Mouse (Mus musculus) liver, postnatal 0 days (tissue): ENCODE data around the gene Tada1. TPM values are rescaled to one million over a fixed set of nuclear protein-coding genes. Genes with fewer than 3 reads are reported as not detected.

Experiments used
- ATAC-seq: fragments of 200-750 bp; cut with Nextera tagmentation; 2 replicates; pipeline ENCODE4 v1.8.0; 2017; ENCODE audit warnings: mild to moderate bottlenecking, moderate library complexity
- DNase-seq: peaks from one replicate; pipeline ENCODE4 v3.0.0-alpha.2; 2016
- H3K27ac ChIP-seq: fragments of 300-500 bp; sonication (generic); 2 replicates; pipeline ENCODE4 v1.5.1; 2014; ENCODE audit warnings: antibody characterized with exemption, moderate library complexity, mild to moderate bottlenecking, low read depth
- H3K27me3 ChIP-seq: fragments of 300-500 bp; sonication (generic); 2 replicates; pipeline ENCODE4 v1.6.1; 2014; ENCODE audit warnings: low read length, control low read depth, mixed read lengths; ENCODE audit not compliant: insufficient read depth
- H3K36me3 ChIP-seq: fragments of 300-500 bp; sonication (generic); replicated peaks from 2 replicates; pipeline ENCODE4 v1.6.1; 2014; ENCODE audit warnings: mild to moderate bottlenecking, control low read depth, low read length, moderate library complexity, mixed read lengths; ENCODE audit not compliant: insufficient read depth
- H3K4me1 ChIP-seq: fragments of 300-500 bp; sonication (generic); 2 replicates; pipeline ENCODE4 v1.6.1; 2014; ENCODE audit warnings: antibody characterized with exemption, mild to moderate bottlenecking, control low read depth; ENCODE audit not compliant: insufficient read depth
- H3K4me2 ChIP-seq: fragments of 300-500 bp; sonication (generic); 2 replicates; pipeline ENCODE4 v1.6.1; 2014; ENCODE audit warnings: low read depth, mild to moderate bottlenecking, low read length, moderate library complexity, mixed read lengths
- H3K4me3 ChIP-seq: fragments of 300-500 bp; sonication (generic); 2 replicates; pipeline ENCODE4 v1.5.1; 2014; ENCODE audit warnings: low read depth, low read length
- H3K9ac ChIP-seq: fragments of 300-500 bp; sonication (generic); replicated peaks from 2 replicates; pipeline ENCODE4 v1.6.1; 2014; ENCODE audit warnings: mild to moderate bottlenecking, moderate library complexity
- H3K9me3 ChIP-seq: fragments of 300-500 bp; sonication (generic); 2 replicates; pipeline ENCODE4 v1.6.1; 2016; ENCODE audit warnings: mild to moderate bottlenecking, control low read depth, low read length, mixed read lengths
- CTCF ChIP-seq: sonication (generic); IDR thresholded peaks from 2 replicates; pipeline ENCODE4 v1.5.1; 2016; ENCODE audit warnings: antibody characterized with exemption, low read depth
- EP300 ChIP-seq: IDR thresholded peaks from 2 replicates; pipeline ENCODE4 v1.6.1; 2016; ENCODE audit warnings: antibody characterized with exemption, low read depth, mild to moderate bottlenecking
- WGBS: fragments of 180-500 bp; shearing (Covaris S2); extraction: QIAGEN DNeasy Blood & Tissue Kit; methylation state at CpG from one replicate; pipeline ENCODE4 v1.1.7; 2014; ENCODE audit not compliant: insufficient replicate concordance; 5-methylcytosine and 5-hydroxymethylcytosine counted together
- polyA plus RNA-seq: library from polyadenylated mRNA; unstranded; fragments of >200 nt; fragmentation: Nextera tagmentation; extraction: Ambion mirVana; gene quantifications from 2 replicates; pipeline ENCODE4 v1.2.1, GENCODE M21; 2015

Gene Tada1
- polyA plus RNA-seq, 1 experiment from 2014 or later, result 13.5 TPM

DNA sequence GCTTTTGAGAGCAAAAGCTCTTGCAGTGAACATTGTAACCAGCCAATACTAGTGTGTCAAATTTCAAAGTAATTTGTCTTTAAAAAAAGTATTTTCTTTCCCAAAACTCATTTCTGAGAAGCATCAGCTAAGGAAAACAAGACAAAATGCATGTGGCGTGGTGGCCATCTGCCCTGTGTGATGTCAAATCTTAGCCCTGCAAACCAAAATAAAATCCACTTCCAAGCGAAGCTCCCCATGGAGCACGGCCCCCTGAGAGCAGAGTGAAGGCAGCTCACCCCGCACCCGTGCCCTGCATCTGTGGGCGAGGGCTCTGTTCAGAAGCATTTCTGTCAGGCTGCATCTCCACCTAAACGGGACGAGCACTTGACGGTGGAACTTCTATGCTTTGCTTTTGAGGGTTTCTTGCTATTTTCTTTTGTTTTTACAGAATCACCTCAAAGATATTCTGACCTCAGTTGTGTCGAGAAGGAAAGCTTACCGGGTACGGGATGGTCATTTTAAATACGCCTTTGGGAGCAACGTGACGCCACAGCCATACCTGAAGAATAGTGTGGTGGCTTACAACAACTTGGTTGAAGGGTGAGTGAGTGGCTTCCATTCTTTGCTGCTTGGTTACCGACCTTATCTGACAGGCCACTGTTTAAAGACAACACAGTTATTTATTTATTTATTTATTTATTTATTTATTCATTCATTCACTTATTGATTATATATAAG is 10.7 kb downstream of the Tada1 start:
- no peak for TF ChIP-seq CTCF
- TF ChIP-seq EP300, result no peak
- Histone ChIP-seq H3K4me3 (no peak overlapping the region), H3K27me3 (no peaks in the 10 kb centered on the region), H3K4me1 (no peaks in the 10 kb centered on the region), H3K36me3 (peaks cover 83% of the 10 kb centered on the region), H3K9ac (no peak overlapping the region), H3K4me2 (no peak overlapping the region), H3K9me3 (no peaks in the 10 kb centered on the region), H3K27ac (no peak overlapping the region)
- ATAC-seq (no peak), DNase-seq (no peak)
- WGBS, result 88% methylated on average over 16 of the region's 16 CpGs

DNA sequence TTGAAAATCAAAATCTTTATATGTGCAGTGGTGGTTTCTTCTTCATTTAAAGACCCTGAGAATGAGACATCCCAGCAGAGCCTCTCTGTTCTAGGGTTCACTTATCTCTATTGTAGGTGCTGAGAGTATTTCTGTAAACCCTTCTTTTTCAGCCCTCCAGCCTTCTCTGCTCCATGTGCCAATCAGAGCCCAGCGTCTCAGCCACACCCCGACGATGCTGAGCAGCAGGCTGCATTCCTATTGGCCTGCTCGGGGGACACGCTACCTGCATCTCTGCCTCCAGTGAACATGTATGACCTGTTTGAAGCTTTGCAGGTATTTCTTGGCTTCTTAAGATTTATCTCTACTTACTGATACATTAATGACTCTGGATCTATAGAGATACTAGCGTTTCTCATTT is 12.8 kb downstream of the Tada1 start:
- TF ChIP-seq EP300 (no peak), CTCF (no peak)

GRCm38 (mm10) chr1:166394770-166395169 is 15.9 kb downstream of the Tada1 start:
- WGBS, result 57% methylated on average over 4 of the region's 4 CpGs
- DNase-seq (no peak), ATAC-seq (no peak)
- no peaks in the 10 kb centered on the region for H3K9me3 ChIP-seq
- no peak overlapping the region for H3K4me3 ChIP-seq
- no peak overlapping the region for H3K9ac ChIP-seq
- H3K4me2 ChIP-seq, result no peak overlapping the region
- no peaks in the 10 kb centered on the region for H3K27me3 ChIP-seq
- no peak overlapping the region for H3K27ac ChIP-seq
- H3K4me1 ChIP-seq, result no peaks in the 10 kb centered on the region
- TF ChIP-seq EP300, result no peak
- TF ChIP-seq CTCF, result no peak
- peaks cover 47% of the 10 kb centered on the region for H3K36me3 ChIP-seq

More for the DNA sequence above, 12.8 kb downstream of the Tada1 start:
- Histone ChIP-seq H3K36me3 (peaks cover 66% of the 10 kb centered on the region), H3K4me3 (no peak overlapping the region), H3K9ac (no peak overlapping the region), H3K4me2 (no peak overlapping the region), H3K9me3 (no peaks in the 10 kb centered on the region), H3K27ac (no peak overlapping the region), H3K27me3 (no peaks in the 10 kb centered on the region), H3K4me1 (no peaks in the 10 kb centered on the region)
- ATAC-seq (no peak), DNase-seq (no peak)
- WGBS, result 90% methylated on average over 6 of the region's 6 CpGs

DNA sequence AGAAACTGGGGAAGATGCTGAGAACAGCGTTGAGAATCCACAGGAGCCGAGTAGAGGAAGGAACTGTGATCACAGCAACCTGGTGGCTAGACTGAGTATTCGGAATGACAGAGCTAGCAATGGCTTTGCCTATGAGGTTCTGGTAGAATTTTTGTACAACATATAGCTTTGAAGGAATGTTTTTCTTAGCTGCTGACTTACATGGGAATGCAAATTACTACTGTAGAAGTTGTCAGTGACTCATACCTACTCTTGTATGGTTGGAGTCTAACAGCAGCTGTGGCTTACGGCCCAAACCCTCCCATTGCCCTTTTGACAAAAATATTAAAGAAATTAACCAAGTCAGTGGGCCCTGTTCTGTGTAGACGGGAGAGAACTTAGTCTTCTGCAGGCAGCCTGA is 16.8 kb downstream of the Tada1 start:
- H3K27ac ChIP-seq, result no peak overlapping the region
- DNase-seq, result no peak
- H3K36me3 ChIP-seq, result peaks cover 43% of the 10 kb centered on the region
- ATAC-seq, result no peak
- no peaks in the 10 kb centered on the region for H3K9me3 ChIP-seq
- H3K4me1 ChIP-seq, result no peaks in the 10 kb centered on the region
- no peaks in the 10 kb centered on the region for H3K27me3 ChIP-seq
- no peak overlapping the region for H3K4me2 ChIP-seq
- no peak overlapping the region for H3K9ac ChIP-seq
- H3K4me3 ChIP-seq, result no peak overlapping the region
- 80% methylated on average over 5 of the region's 5 CpGs for WGBS
- TF ChIP-seq CTCF (no peak), EP300 (no peak)

DNA sequence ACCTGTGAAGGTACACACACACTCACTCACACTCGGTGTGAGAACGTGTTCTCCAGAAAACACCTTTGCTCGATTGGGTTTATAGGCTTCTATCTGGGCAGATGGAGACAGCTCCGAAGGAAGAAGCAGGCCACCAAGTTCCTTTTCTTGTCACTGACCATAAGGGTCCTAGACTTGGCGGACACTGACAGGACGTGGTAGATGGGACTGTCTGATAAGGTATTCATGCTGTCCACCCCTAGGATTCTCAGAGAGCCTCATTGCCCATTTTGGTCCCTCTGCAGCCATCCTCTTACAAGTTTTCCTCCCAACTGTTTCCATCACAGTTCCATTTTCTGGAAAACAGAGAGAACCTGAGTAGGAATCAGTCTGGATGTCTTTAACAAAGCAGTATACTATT is 17.5 kb downstream of the Tada1 start:
- WGBS, result 80% methylated on average over 6 of the region's 6 CpGs
- Histone ChIP-seq H3K4me2 (no peak overlapping the region), H3K4me3 (no peak overlapping the region), H3K9me3 (no peaks in the 10 kb centered on the region), H3K4me1 (no peaks in the 10 kb centered on the region), H3K9ac (no peak overlapping the region), H3K27me3 (no peaks in the 10 kb centered on the region), H3K27ac (no peak overlapping the region), H3K36me3 (peaks cover 38% of the 10 kb centered on the region)
- no peak for ATAC-seq
- DNase-seq, result no peak
- TF ChIP-seq CTCF (no peak), EP300 (no peak)

- Histone ChIP-seq H3K4me2 (no peak overlapping the region), H3K9me3 (no peaks in the 10 kb centered on the region), H3K27ac (no peak overlapping the region), H3K4me3 (no peak overlapping the region), H3K27me3 (no peaks in the 10 kb centered on the region), H3K4me1 (no peaks in the 10 kb centered on the region), H3K36me3 (peaks cover 12% of the 10 kb centered on the region), H3K9ac (no peak overlapping the region)
- ATAC-seq, result no peak
- no peak for DNase-seq
- TF ChIP-seq EP300 (no peak), CTCF (no peak)
Measured at GRCm38 (mm10) chr1:166401455-166401854, 22.6 kb downstream of the Tada1 start.
